Mouse (Mus musculus) c-Kit-positive CD71-positive TER-119-negative erythroid progenitor cells, embryonic 14.5 days (primary cell): ENCODE data around the gene Necab2.

Experiments
- DNase-seq: peaks from one replicate; pipeline ENCODE4 v3.0.0-alpha.2; 2013; ENCODE audit warnings: low read depth

The Necab2 gene

GRCm38 (mm10) chr8:119520102-119520501 is 73.6 kb downstream of the Necab2 start:
- DNase-seq, result no peak
